Mouse (Mus musculus) megakaryocyte, adult 5-6 weeks (primary cell): ENCODE measurements around the gene Zfp697. TPM values are rescaled to one million over a fixed set of nuclear protein-coding genes. Genes with fewer than 3 reads are reported as not detected.
"Not testable (repeated sequence)": the region's sequence is repeated elsewhere in the genome, so short reads cannot be mapped to it uniquely, and the experiment has no call there.

Experiments
- ATAC-seq: 2 replicates; pipeline ENCODE4 v1.8.0; 2016; ENCODE audit warnings: mild to moderate bottlenecking, inconsistent platforms; ENCODE audit not compliant: poor library complexity, severe bottlenecking
- total RNA-seq, 2 experiments: library from RNA; stranded (forward) in 1 of 2; stranded (reverse) in 1 of 2; fragments of 153-499, 151-499 nt in 1 of 2; fragments of 221-1000, 200-1000 nt in 1 of 2; gene quantifications; 2 replicates each; pipeline versions ENCODE4 v1.2.3 to v1.2.4; 2015 to 2017

Zfp697 gene
- total RNA-seq, 2 experiments from 2014 or later = 0.47 TPM; not detected in 1

DNA sequence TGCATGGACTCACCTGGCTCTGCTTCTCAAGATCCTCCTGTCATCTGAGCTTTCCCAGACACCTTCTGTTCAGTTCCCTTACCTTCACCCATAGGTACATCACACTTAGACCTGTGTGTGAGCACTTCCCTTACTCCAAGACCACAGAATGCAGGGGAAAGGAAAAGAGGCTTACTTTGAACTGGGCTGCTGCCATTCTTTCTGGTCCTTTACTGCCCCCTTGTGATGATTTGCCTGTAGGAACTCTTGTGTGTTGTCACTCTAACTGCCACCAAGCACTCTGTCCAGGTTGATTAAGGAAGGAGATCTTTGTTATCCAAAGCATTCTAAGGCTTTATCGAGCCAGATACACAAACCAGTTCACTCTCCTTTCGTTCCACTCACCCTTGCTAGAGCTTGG lies 234.0 kb downstream of the Zfp697 start:
- ATAC-seq = peak; percentile 70

DNA sequence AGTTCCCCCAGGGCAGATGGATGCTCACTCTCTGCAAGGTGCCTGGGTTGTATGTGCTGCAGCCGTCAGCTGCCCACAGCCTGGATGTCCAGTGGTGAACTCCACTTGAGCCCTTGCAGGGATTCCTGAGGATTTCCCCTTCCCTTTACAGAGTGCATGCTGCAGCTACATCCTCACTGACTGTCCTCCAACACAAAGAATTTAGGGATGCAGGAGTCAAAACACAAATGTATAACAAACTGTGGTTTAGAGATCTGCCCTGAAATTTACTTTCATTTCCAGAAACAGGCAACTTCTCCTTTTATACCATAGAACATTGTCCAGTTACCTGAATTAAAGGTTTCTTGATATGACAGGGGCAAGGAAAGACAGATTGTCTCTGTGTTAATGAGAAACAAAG lies 234.5 kb downstream of the Zfp697 start:
- ATAC-seq = peak; percentile 47

DNA sequence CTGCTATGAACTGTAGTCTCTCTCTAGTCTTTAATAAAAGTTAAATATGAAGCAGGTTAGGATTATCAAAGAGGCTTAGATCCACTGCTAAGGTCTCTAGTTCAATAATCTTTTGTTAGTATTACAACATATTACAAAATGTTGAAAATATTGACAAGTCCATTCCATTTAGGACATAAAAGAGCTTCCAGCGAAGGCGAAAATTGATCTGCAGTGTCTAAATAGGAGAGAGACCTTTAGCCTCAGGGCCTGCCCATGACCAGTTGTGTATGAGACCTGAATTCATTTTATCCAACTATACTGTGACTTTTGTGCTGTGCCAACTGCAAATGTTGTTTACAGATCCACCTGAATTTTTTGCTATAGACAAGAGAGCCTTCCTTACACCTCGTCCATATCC lies 247.4 kb downstream of the Zfp697 start:
- ATAC-seq = no peak

DNA sequence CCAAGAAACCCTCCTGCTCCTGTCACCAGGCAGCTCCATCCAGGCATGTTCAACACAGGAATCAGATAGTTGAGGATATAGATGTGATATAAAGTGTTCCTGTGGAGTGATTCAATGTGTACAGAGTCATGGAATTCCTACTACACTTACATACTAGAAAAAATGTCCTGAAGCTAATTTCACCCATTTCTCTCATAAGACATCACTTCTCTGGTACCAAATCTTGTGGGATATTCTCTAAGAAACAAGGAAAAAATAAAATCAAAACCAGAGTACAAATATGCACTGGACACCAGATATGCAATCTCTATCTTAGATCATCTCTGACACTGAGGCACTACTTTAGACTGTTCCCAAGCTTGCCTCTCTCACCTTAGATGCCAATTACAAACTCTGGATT lies 247.9 kb downstream of the Zfp697 start, which contains the start of gene Hsd3b5:
TSS of gene Hsd3b5 (minus strand) at position 101 of the 400 bp plus-strand sequence.
- ATAC-seq = no peak

- ATAC-seq = no peak
Measured at GRCm38 (mm10) chr3:98635145-98635544, 252.9 kb downstream of the Zfp697 start.

DNA sequence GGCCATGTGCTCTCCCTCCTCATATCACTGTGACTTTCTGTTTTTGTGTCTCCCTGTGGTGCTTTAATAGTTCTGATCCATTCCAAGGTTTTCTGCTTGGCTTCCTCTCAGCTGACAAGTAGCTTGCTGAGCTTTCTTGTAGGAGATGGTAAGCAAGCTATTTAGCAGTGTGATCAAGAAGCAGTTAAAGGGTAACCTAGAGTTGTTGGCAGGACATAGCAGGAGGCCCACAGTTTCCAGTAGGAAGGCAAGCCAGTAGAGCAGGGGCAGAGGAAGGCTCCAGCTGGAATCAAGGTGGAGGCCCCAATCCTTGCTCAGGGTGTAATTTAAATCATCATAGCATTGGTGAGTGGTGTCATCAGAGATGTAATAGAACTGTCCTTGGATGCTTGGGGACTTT lies 298.5 kb downstream of the Zfp697 start:
- ATAC-seq = no peak

GRCm38 (mm10) chr3:98682401-98682800 lies 300.1 kb downstream of the Zfp697 start:
- no peak for ATAC-seq

- no peak for ATAC-seq
Measured at GRCm38 (mm10) chr3:98720740-98721139, 338.5 kb downstream of the Zfp697 start.

DNA sequence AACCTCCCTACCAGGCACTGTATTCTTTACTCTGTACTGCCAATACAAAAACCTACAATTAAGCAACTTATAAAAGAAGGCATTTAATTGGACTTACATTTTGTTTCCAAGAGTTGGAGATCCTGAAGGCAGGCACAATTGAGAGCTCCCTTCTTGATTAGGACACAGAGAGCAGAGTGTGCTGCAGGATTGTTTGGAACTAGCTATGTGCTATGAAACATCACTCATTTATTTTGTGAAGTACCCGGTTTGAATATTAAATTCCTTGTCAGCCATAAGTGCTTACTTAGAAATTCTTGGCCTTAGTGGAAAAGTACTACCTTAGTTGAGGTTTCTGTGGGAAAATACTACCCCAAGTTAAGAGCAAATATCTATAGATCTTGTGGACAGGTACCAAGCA lies 342.1 kb downstream of the Zfp697 start, which contains the start of gene Hsd3b2:
TSS of gene Hsd3b2 (minus strand) at position 168 of the 400 bp plus-strand sequence.
- ATAC-seq = no peak

- no peak for ATAC-seq
Measured at GRCm38 (mm10) chr3:98726281-98726680, 344.0 kb downstream of the Zfp697 start.

- ATAC-seq = no peak
Measured at GRCm38 (mm10) chr3:98733724-98734123, 351.5 kb downstream of the Zfp697 start.

- ATAC-seq = no peak
Measured at GRCm38 (mm10) chr3:98734340-98734739, 352.1 kb downstream of the Zfp697 start.

- not testable (repeated sequence) for ATAC-seq
Measured at GRCm38 (mm10) chr3:98741043-98741442, 358.8 kb downstream of the Zfp697 start.

DNA sequence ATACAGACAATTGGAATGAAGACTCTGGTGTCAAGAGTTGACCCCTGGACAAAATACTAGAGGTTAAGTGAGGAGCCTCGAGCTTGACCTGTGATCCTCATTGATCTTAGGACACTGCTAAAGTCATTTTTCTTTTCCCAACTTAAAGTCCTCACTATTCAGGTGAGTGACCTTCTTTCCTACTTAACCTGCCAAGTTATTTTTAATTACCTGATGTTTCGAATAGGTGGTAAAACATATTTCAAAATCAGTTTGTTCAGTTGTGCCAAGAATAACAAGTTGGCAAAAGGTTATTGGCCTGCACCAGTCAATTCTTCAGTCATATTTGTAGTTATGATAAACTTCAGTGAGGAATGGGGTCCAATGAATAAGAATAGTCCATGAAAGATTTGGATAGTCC lies 369.9 kb downstream of the Zfp697 start:
- no peak for ATAC-seq

DNA sequence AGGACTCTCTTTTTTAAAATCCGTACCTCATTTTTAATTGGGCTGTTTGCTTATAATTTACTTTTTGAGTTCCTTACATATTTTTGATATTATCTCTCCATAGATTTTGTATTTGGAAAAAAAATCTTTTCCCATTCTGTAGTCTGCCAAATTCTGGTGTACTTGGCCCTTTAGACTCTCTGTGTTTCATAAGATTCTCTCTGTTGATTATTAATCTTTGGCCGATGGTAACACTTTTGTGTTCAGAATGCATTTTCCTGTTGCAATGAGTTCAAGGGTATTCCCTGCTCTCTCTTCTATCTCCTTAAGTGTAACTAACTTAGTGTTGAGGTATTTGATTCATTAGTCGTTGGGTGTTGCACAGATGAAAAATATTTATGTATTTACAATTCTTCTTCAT lies 374.6 kb downstream of the Zfp697 start:
- no peak for ATAC-seq

DNA sequence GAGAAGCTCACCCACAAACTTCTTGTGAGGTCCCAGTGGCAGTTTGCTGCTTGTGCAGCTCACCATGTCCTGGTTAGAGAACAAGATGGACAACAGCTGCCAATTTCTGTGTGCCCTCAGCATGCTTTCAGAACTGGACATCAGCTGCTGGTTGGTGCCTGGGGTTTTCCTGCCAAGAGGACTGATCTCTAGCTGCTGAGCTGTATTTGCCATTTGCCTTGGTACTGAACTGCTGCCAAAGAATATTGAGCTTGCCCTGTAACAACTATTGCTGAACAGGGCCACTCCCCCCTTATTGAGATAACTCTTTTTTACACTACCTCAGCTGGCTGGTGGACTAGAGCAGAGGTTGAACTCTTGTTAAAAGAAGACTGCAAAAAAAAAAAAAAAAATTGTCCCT lies 381.9 kb downstream of the Zfp697 start:
- no peak for ATAC-seq

- no peak for ATAC-seq
Measured at GRCm38 (mm10) chr3:98780921-98781320, 398.7 kb downstream of the Zfp697 start.

GRCm38 (mm10) chr3:98782181-98782868 lies 400.1 kb downstream of the Zfp697 start:
- no peak for ATAC-seq

DNA sequence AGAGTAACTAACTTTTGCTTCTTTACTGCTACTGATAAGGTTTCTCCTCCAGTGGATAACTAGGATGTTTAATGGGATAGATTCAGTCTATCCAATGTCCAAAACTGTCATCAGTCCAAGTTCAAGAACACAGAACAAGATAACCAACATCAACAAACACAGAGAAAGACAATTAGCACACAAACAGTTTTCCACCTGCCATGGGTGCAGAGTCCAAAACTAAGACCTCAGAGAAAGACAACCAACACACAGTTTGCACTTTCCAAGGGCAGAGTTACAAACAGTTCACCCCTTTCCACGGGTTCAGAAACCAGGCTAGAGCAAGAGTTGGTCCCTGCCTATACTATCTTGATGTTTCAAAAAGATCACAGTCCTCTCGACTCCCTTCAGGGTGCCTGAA lies 404.3 kb downstream of the Zfp697 start:
- no peak for ATAC-seq
